Mouse (Mus musculus) MEL (cell line): Measurements from ENCODE around the gene Apba1. TPM values are rescaled to one million over a fixed set of nuclear protein-coding genes. Genes with fewer than 3 reads are reported as not detected.

Experiments
- DNase-seq: peaks from one replicate; pipeline ENCODE4 v3.0.0; 2011; ENCODE audit warnings: low read depth, low spot score
- H3K27ac ChIP-seq: 2 replicates; pipeline ENCODE4 v1.5.1; 2012; ENCODE audit warnings: low read depth, mild to moderate bottlenecking, control low read depth, low read length, moderate library complexity; ENCODE audit not compliant: control insufficient read depth
- H3K27me3 ChIP-seq, 2 experiments: fragments of 150-350 bp in 1 of 2; sonication (generic) in 1 of 2; 2 replicates each; pipeline ENCODE4 v1.6.1; 2012; ENCODE audit warnings: low read length in 2 of 2, mild to moderate bottlenecking in 2 of 2, improper control_type of control experiment in 1 of 2, moderate library complexity in 1 of 2; ENCODE audit not compliant: insufficient read depth in 2 of 2, control insufficient read depth in 1 of 2
- H3K36me3 ChIP-seq, 2 experiments: 2 replicates each; pipeline ENCODE4 v1.6.1; 2012 to 2014; ENCODE audit warnings: low read length in 2 of 2, improper control_type of control experiment in 1 of 2, inconsistent platforms in 1 of 2, mild to moderate bottlenecking in 1 of 2; ENCODE audit not compliant: insufficient read depth in 2 of 2, control insufficient read depth in 1 of 2
- H3K4me1 ChIP-seq, 2 experiments: fragments of 150-350 bp in 1 of 2; sonication (generic) in 1 of 2; 2 replicates each; pipeline ENCODE4 v1.6.1; 2012; ENCODE audit warnings: low read length in 2 of 2, improper control_type of control experiment in 1 of 2, mild to moderate bottlenecking in 1 of 2; ENCODE audit not compliant: insufficient read depth in 2 of 2, control insufficient read depth in 1 of 2
- H3K4me3 ChIP-seq, 2 experiments: fragments of 150-350 bp in 1 of 2; sonication (generic) in 1 of 2; 2 replicates each; pipeline ENCODE4 v1.5.1; 2012; ENCODE audit warnings: low read depth in 2 of 2, low read length in 2 of 2, mild to moderate bottlenecking in 2 of 2, moderate library complexity in 2 of 2, control low read depth in 1 of 2, improper control_type of control experiment in 1 of 2; ENCODE audit not compliant: control insufficient read depth in 1 of 2, insufficient read depth in 1 of 2
- H3K79me2 ChIP-seq: 2 replicates; pipeline ENCODE4 v1.6.1; 2012; ENCODE audit warnings: mild to moderate bottlenecking, low read length, moderate library complexity; ENCODE audit not compliant: control insufficient read depth, poor library complexity, insufficient read depth
- H3K9ac ChIP-seq: 2 replicates; pipeline ENCODE4 v1.6.1; 2012; ENCODE audit warnings: low read depth, mild to moderate bottlenecking, control low read depth, low read length, moderate library complexity; ENCODE audit not compliant: control insufficient read depth, poor library complexity, severe bottlenecking
- H3K9me3 ChIP-seq: fragments of 150-350 bp; sonication (generic); replicated peaks from 2 replicates; pipeline ENCODE4 v1.6.1; 2012; ENCODE audit warnings: mild to moderate bottlenecking, low read length, improper control_type of control experiment, moderate library complexity; ENCODE audit not compliant: insufficient read depth
- CHD1 ChIP-seq: IDR thresholded peaks from 2 replicates; pipeline ENCODE4 v1.6.1; 2012; ENCODE audit warnings: low read depth, mild to moderate bottlenecking, inconsistent platforms, low read length, improper control_type of control experiment
- CTCF ChIP-seq, 3 experiments: IDR thresholded peaks in 2 of 3; conservative IDR thresholded peaks in 1 of 3; 2 replicates each; pipeline ENCODE4 v1.5.1; 2011 to 2012; ENCODE audit warnings: low read length in 3 of 3, low read depth in 2 of 3, mild to moderate bottlenecking in 2 of 3, improper control_type of control experiment in 1 of 3, inconsistent platforms in 1 of 3, mixed read lengths in 1 of 3, moderate library complexity in 1 of 3; ENCODE audit not compliant: control insufficient read depth in 1 of 3, insufficient read depth in 1 of 3, poor library complexity in 1 of 3, severe bottlenecking in 1 of 3
- E2F4 ChIP-seq: IDR thresholded peaks from 2 replicates; pipeline ENCODE4 v1.6.1; 2011; ENCODE audit warnings: low read depth, low read length, improper control_type of control experiment, borderline replicate concordance
- ETS1 ChIP-seq: IDR thresholded peaks from 2 replicates; pipeline ENCODE4 v1.6.1; 2012; ENCODE audit warnings: low read depth, mild to moderate bottlenecking, inconsistent platforms, low read length, improper control_type of control experiment, moderate library complexity
- HCFC1 ChIP-seq: IDR thresholded peaks from 2 replicates; pipeline ENCODE4 v1.6.1; 2012; ENCODE audit warnings: low read depth, mild to moderate bottlenecking, inconsistent platforms, low read length, improper control_type of control experiment, moderate library complexity
- KAT2A ChIP-seq: conservative IDR thresholded peaks from 2 replicates; pipeline ENCODE4 v1.6.1; 2012; ENCODE audit warnings: low read depth, low read length, improper control_type of control experiment, inconsistent platforms
- MAX ChIP-seq: IDR thresholded peaks from 2 replicates; pipeline ENCODE4 v1.6.1; 2011; ENCODE audit warnings: low read length, improper control_type of control experiment
- MAZ ChIP-seq: IDR thresholded peaks from 2 replicates; pipeline ENCODE4 v1.6.1; 2012; ENCODE audit warnings: low read depth, mild to moderate bottlenecking, inconsistent platforms, low read length, improper control_type of control experiment
- MEF2A ChIP-seq: IDR thresholded peaks from 2 replicates; pipeline ENCODE4 v1.6.1; 2014; ENCODE audit warnings: low read depth, mild to moderate bottlenecking, inconsistent platforms, low read length, improper control_type of control experiment; ENCODE audit not compliant: poor library complexity, insufficient replicate concordance, severe bottlenecking; ENCODE audit errors: extremely low read depth
- MXI1 ChIP-seq: IDR thresholded peaks from 2 replicates; pipeline ENCODE4 v1.6.1; 2011; ENCODE audit warnings: mild to moderate bottlenecking, low read depth, low read length, improper control_type of control experiment
- MYC ChIP-seq: IDR thresholded peaks from 2 replicates; pipeline ENCODE4 v1.6.1; 2011; ENCODE audit warnings: low read depth, mild to moderate bottlenecking, low read length, improper control_type of control experiment, moderate library complexity
- NELFE ChIP-seq: IDR thresholded peaks from 2 replicates; pipeline ENCODE4 v1.6.1; 2011; ENCODE audit warnings: low read depth, low read length, improper control_type of control experiment
- POLR2A ChIP-seq, 2 experiments: IDR thresholded peaks; 2 replicates each; pipeline ENCODE4 v1.6.1; 2011 to 2012; ENCODE audit warnings: low read length in 2 of 2, mild to moderate bottlenecking in 2 of 2, control low read depth in 1 of 2, improper control_type of control experiment in 1 of 2, low read depth in 1 of 2, moderate library complexity in 1 of 2; ENCODE audit not compliant: control insufficient read depth in 1 of 2, insufficient read depth in 1 of 2, poor library complexity in 1 of 2
- POLR2AphosphoS2 ChIP-seq: IDR thresholded peaks from 2 replicates; pipeline ENCODE4 v1.6.1; 2011; ENCODE audit warnings: low read length, improper control_type of control experiment
- POLR2AphosphoS5 ChIP-seq: IDR thresholded peaks from 2 replicates; pipeline ENCODE4 v1.6.1; 2012; ENCODE audit warnings: low read depth, borderline replicate concordance, mild to moderate bottlenecking, inconsistent platforms, low read length, moderate library complexity, mixed read lengths
- SMC3 ChIP-seq: IDR thresholded peaks from 2 replicates; pipeline ENCODE4 v1.6.1; 2011; ENCODE audit warnings: low read depth, low read length, improper control_type of control experiment
- TAL1 ChIP-seq: IDR thresholded peaks from 2 replicates; pipeline ENCODE4 v1.6.1; 2012; ENCODE audit warnings: mild to moderate bottlenecking, inconsistent platforms, low read length, moderate library complexity, mixed read lengths
- TCF12 ChIP-seq: IDR thresholded peaks from 2 replicates; pipeline ENCODE4 v1.6.1; 2014; ENCODE audit warnings: low read depth, mild to moderate bottlenecking, inconsistent platforms, low read length, improper control_type of control experiment, moderate library complexity
- USF1 ChIP-seq: IDR thresholded peaks from 2 replicates; pipeline ENCODE4 v1.6.1; 2014; ENCODE audit warnings: low read depth, mild to moderate bottlenecking, inconsistent platforms, low read length, improper control_type of control experiment, moderate library complexity
- USF2 ChIP-seq, 2 experiments: IDR thresholded peaks; 2 replicates each; pipeline ENCODE4 v1.6.1; 2011 to 2012; ENCODE audit warnings: improper control_type of control experiment in 2 of 2, low read length in 2 of 2, borderline replicate concordance in 1 of 2, inconsistent platforms in 1 of 2, low read depth in 1 of 2, mild to moderate bottlenecking in 1 of 2; ENCODE audit not compliant: insufficient read depth in 1 of 2
- ZC3H11A ChIP-seq: IDR thresholded peaks from 2 replicates; pipeline ENCODE4 v1.6.1; 2012; ENCODE audit warnings: low read depth, mild to moderate bottlenecking, inconsistent platforms, low read length, improper control_type of control experiment
- polyA plus RNA-seq, 2 experiments: library from polyadenylated mRNA; stranded (reverse) in 1 of 2; unstranded in 1 of 2; fragments of >175 nt in 1 of 2; fragments of >200 nt in 1 of 2; gene quantifications; 2 replicates each; pipeline versions ENCODE4 v1.2.1 to v1.2.4; 2012; ENCODE audit warnings: low replicate concordance in 2 of 2, low read depth in 1 of 2; ENCODE audit not compliant: insufficient read length in 2 of 2, insufficient read depth in 1 of 2, missing spikeins in 1 of 2
- total RNA-seq: library from RNA; depleted of rRNA; stranded (reverse); fragments of 300-350 nt; gene quantifications from 2 replicates; pipeline ENCODE4 v1.2.3, GENCODE M21; 2012

The Apba1 gene
- total and polyA plus RNA-seq, 3 experiments, result under 0.01 to 0.03 TPM; not detected in 1

DNA sequence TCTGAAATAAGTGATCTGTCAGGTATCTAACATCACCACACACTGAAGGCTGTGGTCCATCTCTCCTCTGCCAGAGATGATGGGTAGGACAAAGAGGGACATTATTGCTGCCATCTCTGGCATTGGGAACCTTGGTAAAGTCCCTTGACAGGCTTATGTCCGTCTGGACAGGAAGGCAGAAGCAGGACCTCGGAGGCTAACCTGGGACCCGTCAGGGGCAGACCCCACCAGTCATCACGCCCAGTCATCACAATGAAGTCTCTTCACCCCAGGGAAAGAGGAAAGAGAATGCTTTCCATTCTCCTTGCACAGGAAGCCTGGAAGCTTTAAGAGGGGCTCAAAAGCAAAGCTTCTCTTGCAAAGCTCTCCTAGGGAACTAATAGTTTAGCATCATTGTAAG is 189.2 kb downstream of the Apba1 start:
- no peaks in the 10 kb centered on the region for H3K9me3 ChIP-seq
- no peak overlapping the region for H3K27ac ChIP-seq
- H3K27me3 ChIP-seq, result no peaks in the 10 kb centered on the region
- H3K79me2 ChIP-seq, result no peaks in the 10 kb centered on the region
- H3K4me1 ChIP-seq, result no peaks in the 10 kb centered on the region
- no peak overlapping the region for H3K9ac ChIP-seq
- no peaks in the 10 kb centered on the region for H3K36me3 ChIP-seq
- H3K4me3 ChIP-seq, result no peak overlapping the region
- DNase-seq, result no peak
- TF ChIP-seq HCFC1 (no peak), E2F4 (no peak), MAX (no peak), POLR2AphosphoS5 (no peak), MYC (no peak), POLR2AphosphoS2 (no peak), MAZ (no peak), KAT2A (no peak), POLR2A (IDR thresholded peaks at IDR 0.05; ENCODE audit: control insufficient read depth in 1 of 2, insufficient read depth in 1 of 2, low read depth in 1 of 2, low read length in 2 of 2, poor library complexity in 1 of 2) (no peak), USF2 (IDR thresholded peaks at IDR 0.05; ENCODE audit: borderline replicate concordance in 1 of 2, insufficient read depth in 1 of 2, low read depth in 1 of 2, low read length in 2 of 2) (no peak), MXI1 (no peak)
- TF ChIP-seq, all 39 proteins: peak for 0

DNA sequence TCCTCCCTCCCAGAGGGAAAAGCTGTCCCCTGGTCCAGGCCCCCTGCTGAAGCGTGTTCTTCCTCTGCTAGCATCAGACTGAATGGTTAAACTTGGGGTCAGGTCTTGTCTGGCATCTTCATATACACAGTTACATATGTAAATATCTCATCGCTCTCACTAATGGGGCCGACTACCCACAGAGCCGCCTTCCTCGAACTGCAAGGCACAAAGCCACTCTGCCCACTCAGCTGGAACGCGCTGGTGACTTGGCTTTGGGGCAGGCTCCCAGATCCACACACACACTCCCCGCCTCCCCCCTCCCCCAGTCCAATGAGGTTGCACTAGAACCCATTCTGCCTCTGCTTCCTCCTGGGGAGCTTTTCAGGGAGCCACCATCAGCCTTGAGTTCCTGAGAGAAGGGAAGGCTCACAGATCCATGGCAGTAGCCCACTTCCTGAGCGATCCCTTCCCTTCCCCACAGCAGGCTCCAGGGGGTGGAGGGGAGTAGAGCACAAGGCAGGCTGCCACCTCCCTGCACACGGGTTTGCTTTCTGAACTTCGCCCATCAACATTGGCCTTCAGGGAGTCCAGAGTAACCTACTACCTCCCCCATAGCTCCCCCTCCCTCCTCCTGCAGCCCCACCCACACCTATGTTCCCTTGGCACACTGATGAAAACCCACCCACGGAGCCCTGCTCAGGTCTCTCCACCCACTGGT is 189.8 kb downstream of the Apba1 start:
- no peak for DNase-seq
- Histone ChIP-seq H3K4me3 (no peak overlapping the region), H3K27me3 (no peaks in the 10 kb centered on the region), H3K36me3 (no peaks in the 10 kb centered on the region), H3K9ac (no peak overlapping the region), H3K79me2 (no peaks in the 10 kb centered on the region), H3K4me1 (no peaks in the 10 kb centered on the region), H3K27ac (no peak overlapping the region), H3K9me3 (no peaks in the 10 kb centered on the region)
- TF ChIP-seq POLR2A (IDR thresholded peaks at IDR 0.05; ENCODE audit: control insufficient read depth in 1 of 2, insufficient read depth in 1 of 2, low read depth in 1 of 2, low read length in 2 of 2, poor library complexity in 1 of 2) (no peak), TCF12 (no peak), MYC (no peak), MEF2A (no peak), E2F4 (no peak), USF1 (no peak), TAL1 (no peak), CTCF (IDR thresholded peaks at IDR 0.05 in 2 of 3, conservative IDR thresholded peaks at IDR 0.05 in 1 of 3; ENCODE audit: control insufficient read depth in 1 of 3, insufficient read depth in 1 of 3, low read depth in 2 of 3, low read length in 3 of 3, poor library complexity in 1 of 3, severe bottlenecking in 1 of 3) (no peak), MAZ (no peak), SMC3 (no peak), ETS1 (no peak), HCFC1 (no peak), CHD1 (no peak), ZC3H11A (no peak), NELFE (no peak), MXI1 (no peak)
